Mouse (Mus musculus) CD8-positive naive resting alpha-beta T cell, adult 57 days (primary cell): ENCODE results near the gene 4932438A13Rik. TPM values are rescaled to one million over a fixed set of nuclear protein-coding genes. Genes with fewer than 3 reads are reported as not detected.

Source experiments
- total RNA-seq: library from RNA; stranded (reverse); gene quantifications from one replicate; pipeline ENCODE4 v1.2.4, GENCODE M21; 2023

Gene 4932438A13Rik
- total RNA-seq: 179 TPM

DNA sequence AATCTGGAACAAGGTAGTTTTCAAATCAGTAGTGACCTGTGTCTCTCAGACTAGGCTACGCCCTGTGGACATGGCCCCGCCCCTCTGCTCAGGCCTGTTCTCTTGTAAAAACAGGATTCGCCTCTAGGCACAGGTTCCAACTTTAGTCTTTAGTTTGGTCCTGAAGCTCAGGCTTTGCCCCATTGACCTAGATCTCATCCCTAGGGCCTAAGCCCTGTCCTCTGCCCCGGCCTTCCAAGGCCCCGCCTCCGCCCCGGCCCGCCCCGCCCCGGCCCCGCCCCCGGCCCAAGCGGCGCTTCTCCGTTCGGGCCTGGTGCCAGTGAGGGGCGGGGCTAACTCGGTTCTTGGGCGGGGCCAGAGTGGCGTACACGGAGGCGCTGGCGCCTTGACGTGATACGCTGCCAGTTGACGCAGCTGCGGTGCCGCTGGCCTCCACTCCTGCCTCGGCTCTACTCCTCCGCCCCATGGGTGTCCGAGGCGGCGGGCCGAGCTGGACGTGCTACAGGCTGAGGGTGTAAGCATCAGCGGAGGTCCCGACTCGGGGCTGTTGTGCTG, at the start of gene 4932438A13Rik:
Gene 4932438A13Rik, plus strand, starts transcription at position 384 of the 555 bp plus-strand sequence.

GRCm38 (mm10) chr3:37063406-37063805, 200.5 kb downstream of the 4932438A13Rik start, which contains the start of gene Adad1:
Gene Adad1, plus strand, starts transcription at chr3:37063527.

Other genes starting within 250 kb of the 4932438A13Rik start
- gene Bbs7, start 249.6 kb upstream of the 4932438A13Rik start, total RNA-seq: 0.70 TPM
- gene Trpc3, start 172.9 kb upstream of the 4932438A13Rik start, total RNA-seq: not detected
- gene Adad1, start 200.4 kb downstream of the 4932438A13Rik start, total RNA-seq: not detected